Mouse (Mus musculus) brain, embryonic 14.5 days (tissue): Measurements from ENCODE around the gene Gpr22.

Source experiments
- CTCF ChIP-seq: fragments of 200-500 bp; IDR thresholded peaks from 2 replicates; pipeline ENCODE4 v1.5.1; 2012; ENCODE audit warnings: inconsistent platforms, mild to moderate bottlenecking, moderate library complexity, borderline replicate concordance; ENCODE audit not compliant: insufficient read depth, insufficient read length; ENCODE audit errors: extremely low read depth
- POLR2A ChIP-seq: fragments of 200-500 bp; IDR thresholded peaks from 2 replicates; pipeline ENCODE4 v1.6.1; 2012; ENCODE audit warnings: mild to moderate bottlenecking, inconsistent platforms, borderline replicate concordance; ENCODE audit not compliant: poor library complexity, insufficient read depth, insufficient read length, severe bottlenecking; ENCODE audit errors: extremely low read depth

GRCm38 (mm10) chr12:31686679-31687078 lies 27.1 kb downstream of the Gpr22 start:
- no peak for TF ChIP-seq CTCF
- TF ChIP-seq POLR2A: no peak
